Mouse (Mus musculus) mesoderm, embryonic 11.5 days (tissue): ENCODE measurements at regions not wholly inside any gene's neighbourhood (a gene's known extent, or its start where the extent isn't known, plus 50 kb on each side); places are given as distances from the start of the nearest gene placed in this dataset.
A peak's percentile ranks its signal among the peaks of the same experiment; 100 is the strongest.

Experiments
- DNase-seq: peaks from one replicate; pipeline ENCODE4 v3.0.0-alpha.2; 2012; ENCODE audit warnings: low read depth, low spot score

GRCm38 (mm10) chr12:110078081-110078505 lies 200.8 kb upstream of the Dio3 start:
- DNase-seq: no peak

- DNase-seq: no peak
These were observed 196.8 kb upstream of the Dio3 start for GRCm38 (mm10) chr12:110081831-110082615.

GRCm38 (mm10) chr12:110082921-110083320 lies 195.9 kb upstream of the Dio3 start:
- peak; percentile 48 for DNase-seq

- no peak for DNase-seq
These were observed 195.4 kb upstream of the Dio3 start for GRCm38 (mm10) chr12:110083471-110083870.

- DNase-seq: no peak
These were observed 191.9 kb upstream of the Dio3 start for GRCm38 (mm10) chr12:110086921-110087320.

GRCm38 (mm10) chr12:110087812-110088211 lies 191.1 kb upstream of the Dio3 start:
- no peak for DNase-seq

GRCm38 (mm10) chr12:110102186-110102585 lies 176.7 kb upstream of the Dio3 start:
- no peak for DNase-seq

- no peak for DNase-seq
These were observed 166.7 kb upstream of the Dio3 start for GRCm38 (mm10) chr12:110112051-110112722.

GRCm38 (mm10) chr12:110112723-110113105 lies 166.2 kb upstream of the Dio3 start:
- no peak for DNase-seq

- DNase-seq: no peak
These were observed 158.7 kb upstream of the Dio3 start for GRCm38 (mm10) chr12:110120141-110120540.

- DNase-seq: no peak
These were observed 155.9 kb upstream of the Dio3 start for GRCm38 (mm10) chr12:110122976-110123375.

- no peak for DNase-seq
These were observed 152.3 kb upstream of the Dio3 start for GRCm38 (mm10) chr12:110126525-110126924.

- DNase-seq: no peak
These were observed 133.5 kb upstream of the Dio3 start for GRCm38 (mm10) chr12:110145379-110145778.

- DNase-seq: no peak
These were observed 124.5 kb upstream of the Dio3 start for GRCm38 (mm10) chr12:110154225-110154962.

GRCm38 (mm10) chr12:110154963-110155325 lies 123.9 kb upstream of the Dio3 start:
- DNase-seq: no peak

- DNase-seq: no peak
These were observed 122.4 kb upstream of the Dio3 start for GRCm38 (mm10) chr12:110156441-110156840.

GRCm38 (mm10) chr12:110157998-110158747 lies 120.7 kb upstream of the Dio3 start:
- no peak for DNase-seq

- DNase-seq: no peak
These were observed 117.6 kb upstream of the Dio3 start for GRCm38 (mm10) chr12:110161306-110161705.

GRCm38 (mm10) chr12:110165462-110165861 lies 113.4 kb upstream of the Dio3 start:
- DNase-seq: no peak

- DNase-seq: no peak
These were observed 110.5 kb upstream of the Dio3 start for GRCm38 (mm10) chr12:110168407-110168806.

GRCm38 (mm10) chr12:110169261-110169660 lies 109.6 kb upstream of the Dio3 start:
- DNase-seq: no peak

GRCm38 (mm10) chr12:110170496-110170895 lies 108.4 kb upstream of the Dio3 start:
- no peak for DNase-seq
